Mouse (Mus musculus) forebrain, embryonic 15.5 days (tissue): ENCODE measurements at regions not wholly inside any gene's neighbourhood (a gene's known extent, or its start where the extent isn't known, plus 50 kb on each side); places are given as distances from the start of the nearest gene placed in this dataset.

Experiments used
- ATAC-seq: fragments of 200-750 bp; cut with Nextera tagmentation; replicated peaks from 2 replicates; pipeline ENCODE4 v1.8.0; 2017; ENCODE audit warnings: mild to moderate bottlenecking, moderate TSS enrichment, moderate library complexity
- H3K27ac ChIP-seq: fragments of 300-500 bp; sonication (generic); replicated peaks from 2 replicates; pipeline ENCODE4 v1.5.1; 2015; ENCODE audit warnings: mild to moderate bottlenecking, inconsistent platforms
- H3K27me3 ChIP-seq: fragments of 300-500 bp; sonication (generic); 2 replicates; pipeline ENCODE4 v1.6.1; 2015; ENCODE audit warnings: inconsistent platforms
- H3K36me3 ChIP-seq: fragments of 300-500 bp; sonication (generic); 2 replicates; pipeline ENCODE4 v1.6.1; 2015; ENCODE audit warnings: mild to moderate bottlenecking, inconsistent platforms
- H3K4me1 ChIP-seq: fragments of 300-500 bp; sonication (generic); 2 replicates; pipeline ENCODE4 v1.6.1; 2015; ENCODE audit warnings: inconsistent platforms
- H3K4me2 ChIP-seq: fragments of 300-500 bp; sonication (generic); replicated peaks from 2 replicates; pipeline ENCODE4 v1.6.1; 2015; ENCODE audit warnings: mild to moderate bottlenecking, inconsistent platforms
- H3K4me3 ChIP-seq: fragments of 300-500 bp; sonication (generic); 2 replicates; pipeline ENCODE4 v1.5.1; 2015; ENCODE audit warnings: mild to moderate bottlenecking, inconsistent platforms
- H3K9ac ChIP-seq: fragments of 300-500 bp; sonication (generic); replicated peaks from 2 replicates; pipeline ENCODE4 v1.6.1; 2015; ENCODE audit warnings: mild to moderate bottlenecking, inconsistent platforms
- H3K9me3 ChIP-seq: fragments of 300-500 bp; sonication (generic); 2 replicates; pipeline ENCODE4 v1.6.1; 2016; ENCODE audit warnings: inconsistent platforms
- WGBS: fragments of 180-500 bp; shearing (Covaris S2); methylation state at CpG from one replicate; pipeline ENCODE4 v1.1.7; 2015; ENCODE audit warnings: mixed read lengths; 5-methylcytosine and 5-hydroxymethylcytosine counted together

GRCm38 (mm10) chr5:46406404-46406803 lies 549.0 kb upstream of the Lcorl start:
- Histone ChIP-seq H3K9ac (no peak overlapping the region), H3K27ac (no peak overlapping the region), H3K9me3 (no peaks in the 10 kb centered on the region), H3K27me3 (no peaks in the 10 kb centered on the region), H3K4me1 (no peaks in the 10 kb centered on the region; the same call in 1 of the 2 replicates), H3K4me2 (no peak overlapping the region), H3K4me3 (no peak overlapping the region), H3K36me3 (no peaks in the 10 kb centered on the region)
- ATAC-seq, result no peak
- 49% methylated on average over 3 of the region's 3 CpGs for WGBS

GRCm38 (mm10) chr5:46386591-46386990 lies 529.2 kb upstream of the Lcorl start:
- Histone ChIP-seq H3K36me3 (no peaks in the 10 kb centered on the region), H3K27ac (no peak overlapping the region), H3K4me1 (no peaks in the 10 kb centered on the region), H3K9me3 (no peaks in the 10 kb centered on the region), H3K27me3 (no peaks in the 10 kb centered on the region), H3K9ac (no peak overlapping the region), H3K4me2 (no peak overlapping the region), H3K4me3 (no peak overlapping the region)
- WGBS, result 45% methylated on average over 2 of the region's 2 CpGs
- no peak for ATAC-seq

GRCm38 (mm10) chr5:46367328-46367727 lies 509.9 kb upstream of the Lcorl start:
- Histone ChIP-seq H3K4me1 (no peaks in the 10 kb centered on the region), H3K9me3 (no peaks in the 10 kb centered on the region), H3K9ac (no peak overlapping the region), H3K36me3 (no peaks in the 10 kb centered on the region), H3K4me2 (no peak overlapping the region), H3K27me3 (no peaks in the 10 kb centered on the region), H3K27ac (no peak overlapping the region), H3K4me3 (no peak overlapping the region)
- no peak for ATAC-seq
- WGBS, result 91% methylated on average over 1 of the region's 1 CpGs

- Histone ChIP-seq H3K9me3 (no peaks in the 10 kb centered on the region), H3K27me3 (no peaks in the 10 kb centered on the region), H3K9ac (no peak overlapping the region), H3K4me2 (no peak overlapping the region), H3K36me3 (no peaks in the 10 kb centered on the region), H3K4me1 (no peaks in the 10 kb centered on the region), H3K27ac (no peak overlapping the region), H3K4me3 (no peak overlapping the region)
- ATAC-seq, result no peak
- WGBS, result 94% methylated on average over 2 of the region's 2 CpGs
Observed at GRCm38 (mm10) chr5:46363661-46364060, 506.2 kb upstream of the Lcorl start.

GRCm38 (mm10) chr5:46361637-46362036 lies 504.2 kb upstream of the Lcorl start:
- Histone ChIP-seq H3K9me3 (no peaks in the 10 kb centered on the region), H3K36me3 (no peaks in the 10 kb centered on the region), H3K27ac (no peak overlapping the region), H3K4me3 (no peak overlapping the region), H3K9ac (no peak overlapping the region), H3K27me3 (no peaks in the 10 kb centered on the region), H3K4me2 (no peak overlapping the region), H3K4me1 (no peaks in the 10 kb centered on the region)
- no peak for ATAC-seq
- 85% methylated on average over 1 of the region's 1 CpGs for WGBS

GRCm38 (mm10) chr5:46348448-46348847 lies 491.0 kb upstream of the Lcorl start:
- no peak overlapping the region for H3K27ac ChIP-seq
- no peaks in the 10 kb centered on the region for H3K27me3 ChIP-seq
- 40% methylated on average over 5 of the region's 5 CpGs for WGBS
- H3K4me1 ChIP-seq, result peaks cover 3% of the 10 kb centered on the region
- no peaks in the 10 kb centered on the region for H3K36me3 ChIP-seq
- no peak overlapping the region for H3K4me3 ChIP-seq
- H3K9ac ChIP-seq, result no peak overlapping the region
- no peak overlapping the region for H3K4me2 ChIP-seq
- no peaks in the 10 kb centered on the region for H3K9me3 ChIP-seq
- ATAC-seq, result no peak

GRCm38 (mm10) chr5:46347368-46348083 lies 490.1 kb upstream of the Lcorl start:
- Histone ChIP-seq H3K27ac (peak overlapping the region; percentile 69), H3K36me3 (no peaks in the 10 kb centered on the region), H3K9me3 (no peaks in the 10 kb centered on the region), H3K4me3 (peak overlapping the region; percentile 10; the same call in 1 of the 2 replicates), H3K9ac (peak overlapping the region; percentile 34; the same call in 1 of the 2 replicates), H3K4me2 (peak overlapping the region; percentile 37), H3K4me1 (peaks cover 3% of the 10 kb centered on the region), H3K27me3 (no peaks in the 10 kb centered on the region)
- 9% methylated on average over 16 of the region's 16 CpGs for WGBS
- peak; percentile 97 for ATAC-seq

- H3K27ac ChIP-seq, result no peak overlapping the region
- no peaks in the 10 kb centered on the region for H3K4me1 ChIP-seq
- H3K27me3 ChIP-seq, result no peaks in the 10 kb centered on the region
- H3K36me3 ChIP-seq, result no peaks in the 10 kb centered on the region
- no peak overlapping the region for H3K4me3 ChIP-seq
- 82% methylated on average over 2 of the region's 2 CpGs for WGBS
- H3K9me3 ChIP-seq, result no peaks in the 10 kb centered on the region
- no peak for ATAC-seq
- no peak overlapping the region for H3K4me2 ChIP-seq
- H3K9ac ChIP-seq, result no peak overlapping the region
Observed at GRCm38 (mm10) chr5:46338461-46338860, 481.0 kb upstream of the Lcorl start.

- Histone ChIP-seq H3K27me3 (no peaks in the 10 kb centered on the region), H3K36me3 (no peaks in the 10 kb centered on the region), H3K9me3 (no peaks in the 10 kb centered on the region), H3K9ac (no peak overlapping the region), H3K27ac (0 out of 2 replicates have a peak overlapping the region, but pooled peaks have one; percentile 4), H3K4me3 (no peak overlapping the region), H3K4me2 (no peak overlapping the region), H3K4me1 (no peaks in the 10 kb centered on the region)
- peak; percentile 66; the same call in 1 of the 2 replicates for ATAC-seq
- WGBS, result 66% methylated on average over 1 of the region's 1 CpGs
Observed at GRCm38 (mm10) chr5:46330880-46331279, 473.5 kb upstream of the Lcorl start.
